Mouse (Mus musculus): ENCODE data around the gene Zbtb2. TPM values are rescaled to one million over a fixed set of nuclear protein-coding genes. Genes with fewer than 3 reads are reported as not detected.
A peak's percentile ranks its signal among the peaks of the same experiment; 100 is the strongest.

Gene Zbtb2
- polyA plus RNA-seq, 1 experiment from 2014 or later = 16.9 TPM

- no peak overlapping the region for H3K27ac ChIP-seq (replicated peaks)
- ATAC-seq (ENCODE audit: low read depth) = no peak
- 91% methylated on average over 38 of the region's 38 CpGs for WGBS
- H3K4me2 ChIP-seq = no peak overlapping the region
- no peak overlapping the region for H3K4me3 ChIP-seq
- peaks cover 61% of the 10 kb centered on the region for H3K36me3 ChIP-seq
- H3K4me1 ChIP-seq (replicated peaks) = no peaks in the 10 kb centered on the region
- no peaks in the 10 kb centered on the region for H3K27me3 ChIP-seq
- H3K9ac ChIP-seq = no peak overlapping the region
- no peaks in the 10 kb centered on the region for H3K9me3 ChIP-seq
These were observed 33.3 kb downstream of the Zbtb2 start for GRCm38 (mm10) chr10:4354371-4355260.

- WGBS = 97% methylated on average over 14 of the region's 14 CpGs
- Histone ChIP-seq H3K27ac (replicated peaks) (no peak overlapping the region), H3K9ac (no peak overlapping the region), H3K4me3 (no peak overlapping the region), H3K9me3 (no peaks in the 10 kb centered on the region), H3K27me3 (no peaks in the 10 kb centered on the region), H3K4me1 (replicated peaks) (peaks cover 7% of the 10 kb centered on the region), H3K36me3 (no peaks in the 10 kb centered on the region), H3K4me2 (no peak overlapping the region)
- ATAC-seq (ENCODE audit: low read depth) = 0 out of 2 replicates have a peak, but pooled peaks have one; percentile 9
These were observed 40.3 kb downstream of the Zbtb2 start for GRCm38 (mm10) chr10:4347591-4347990.

GRCm38 (mm10) chr10:4347136-4347492, 40.8 kb downstream of the Zbtb2 start:
- Histone ChIP-seq H3K27ac (replicated peaks) (no peak overlapping the region), H3K4me3 (0 out of 2 replicates have a peak overlapping the region, but pooled peaks have one; percentile 30), H3K36me3 (no peaks in the 10 kb centered on the region), H3K4me1 (replicated peaks) (peaks cover 7% of the 10 kb centered on the region), H3K27me3 (no peaks in the 10 kb centered on the region), H3K9me3 (no peaks in the 10 kb centered on the region), H3K4me2 (peak overlapping the region; percentile 55), H3K9ac (0 out of 2 replicates have a peak overlapping the region, but pooled peaks have one; percentile 55)
- peak; percentile 38 for ATAC-seq (ENCODE audit: low read depth)
- WGBS = 74% methylated on average over 4 of the region's 4 CpGs

GRCm38 (mm10) chr10:4346489-4347135, 41.3 kb downstream of the Zbtb2 start:
- peak overlapping the region; percentile 30 for H3K4me3 ChIP-seq
- 6% methylated on average over 28 of the region's 28 CpGs for WGBS
- H3K9ac ChIP-seq = peak overlapping the region; percentile 55; the same call in 1 of the 2 replicates

GRCm38 (mm10) chr10:4341430-4341829, 46.5 kb downstream of the Zbtb2 start:
- H3K27ac ChIP-seq (replicated peaks) = no peak overlapping the region
- no peaks in the 10 kb centered on the region for H3K9me3 ChIP-seq
- no peaks in the 10 kb centered on the region; the same call in 1 of the 2 replicates for H3K4me1 ChIP-seq (replicated peaks)
- H3K4me2 ChIP-seq = no peak overlapping the region
- no peaks in the 10 kb centered on the region for H3K36me3 ChIP-seq
- H3K4me3 ChIP-seq = no peak overlapping the region
- H3K9ac ChIP-seq = no peak overlapping the region
- H3K27me3 ChIP-seq = no peaks in the 10 kb centered on the region
- WGBS = 16% methylated on average over 2 of the region's 2 CpGs
- no peak for ATAC-seq (ENCODE audit: low read depth)

More at GRCm38 (mm10) chr10:4346489-4347135, 41.3 kb downstream of the Zbtb2 start:
- Histone ChIP-seq H3K9me3 (no peaks in the 10 kb centered on the region), H3K4me2 (peak overlapping the region; percentile 55), H3K27me3 (no peaks in the 10 kb centered on the region), H3K27ac (replicated peaks) (no peak overlapping the region), H3K36me3 (no peaks in the 10 kb centered on the region), H3K4me1 (replicated peaks) (peaks cover 7% of the 10 kb centered on the region)
- ATAC-seq (ENCODE audit: low read depth) = peak; percentile 80

- Histone ChIP-seq H3K4me2 (0 out of 2 replicates have a peak overlapping the region, but pooled peaks have one; percentile 5), H3K4me3 (no peak overlapping the region), H3K9me3 (no peaks in the 10 kb centered on the region), H3K27ac (replicated peaks) (no peak overlapping the region), H3K27me3 (no peaks in the 10 kb centered on the region), H3K4me1 (replicated peaks) (peaks cover 10% of the 10 kb centered on the region), H3K36me3 (no peaks in the 10 kb centered on the region), H3K9ac (no peak overlapping the region)
- WGBS = 68% methylated on average over 15 of the region's 15 CpGs
- no peak for ATAC-seq (ENCODE audit: low read depth)
These were observed 48.9 kb downstream of the Zbtb2 start for GRCm38 (mm10) chr10:4338863-4339461.

- peak; percentile 75 for ATAC-seq (ENCODE audit: low read depth)
- Histone ChIP-seq H3K9me3 (no peaks in the 10 kb centered on the region), H3K27ac (replicated peaks) (peak overlapping the region; percentile 47; the same call in 1 of the 2 replicates), H3K27me3 (no peaks in the 10 kb centered on the region), H3K4me2 (peak overlapping the region; percentile 59), H3K36me3 (no peaks in the 10 kb centered on the region), H3K4me1 (replicated peaks) (peaks cover 29% of the 10 kb centered on the region), H3K9ac (peak overlapping the region; percentile 61), H3K4me3 (peak overlapping the region; percentile 35)
- 9% methylated on average over 27 of the region's 27 CpGs for WGBS
These were observed 53.7 kb downstream of the Zbtb2 start for GRCm38 (mm10) chr10:4334039-4334683.

GRCm38 (mm10) chr10:4333319-4333718, 54.6 kb downstream of the Zbtb2 start:
- H3K27me3 ChIP-seq = no peaks in the 10 kb centered on the region
- H3K27ac ChIP-seq (replicated peaks) = peak overlapping the region; percentile 50
- H3K4me1 ChIP-seq (replicated peaks) = peaks cover 29% of the 10 kb centered on the region
- peak overlapping the region; percentile 59 for H3K4me2 ChIP-seq
- H3K9me3 ChIP-seq = no peaks in the 10 kb centered on the region
- H3K36me3 ChIP-seq = no peaks in the 10 kb centered on the region
- H3K9ac ChIP-seq = no peak overlapping the region
- peak; percentile 38; the same call in 1 of the 2 replicates for ATAC-seq (ENCODE audit: low read depth)
- WGBS = 7% methylated on average over 8 of the region's 8 CpGs
- H3K4me3 ChIP-seq = no peak overlapping the region

GRCm38 (mm10) chr10:4332228-4332979, 55.5 kb downstream of the Zbtb2 start:
- 0 out of 2 replicates have a peak, but pooled peaks have one; percentile 25 for ATAC-seq (ENCODE audit: low read depth)
- no peak overlapping the region for H3K4me2 ChIP-seq
- 19% methylated on average over 7 of the region's 7 CpGs for WGBS

GRCm38 (mm10) chr10:4327716-4328115, 60.2 kb downstream of the Zbtb2 start:
- WGBS = 77% methylated on average over 1 of the region's 1 CpGs
- no peak for ATAC-seq (ENCODE audit: low read depth)
- no peak overlapping the region for H3K9ac ChIP-seq

More at GRCm38 (mm10) chr10:4332228-4332979, 55.5 kb downstream of the Zbtb2 start:
- Histone ChIP-seq H3K27ac (replicated peaks) (peak overlapping the region; percentile 50; the same call in 1 of the 2 replicates), H3K4me3 (no peak overlapping the region), H3K27me3 (no peaks in the 10 kb centered on the region), H3K36me3 (no peaks in the 10 kb centered on the region), H3K9ac (no peak overlapping the region), H3K9me3 (no peaks in the 10 kb centered on the region), H3K4me1 (replicated peaks) (peaks cover 29% of the 10 kb centered on the region)

GRCm38 (mm10) chr10:4325562-4325961, 62.3 kb downstream of the Zbtb2 start:
- Histone ChIP-seq H3K27me3 (no peaks in the 10 kb centered on the region), H3K27ac (replicated peaks) (peak overlapping the region; percentile 6; the same call in 1 of the 2 replicates), H3K36me3 (no peaks in the 10 kb centered on the region), H3K9ac (no peak overlapping the region), H3K4me1 (replicated peaks) (peaks cover 25% of the 10 kb centered on the region), H3K4me2 (no peak overlapping the region), H3K9me3 (no peaks in the 10 kb centered on the region), H3K4me3 (no peak overlapping the region)
- ATAC-seq (ENCODE audit: low read depth) = no peak
- 54% methylated on average over 5 of the region's 5 CpGs for WGBS

More at GRCm38 (mm10) chr10:4327716-4328115, 60.2 kb downstream of the Zbtb2 start:
- Histone ChIP-seq H3K27me3 (no peaks in the 10 kb centered on the region), H3K4me2 (no peak overlapping the region), H3K9me3 (no peaks in the 10 kb centered on the region), H3K36me3 (no peaks in the 10 kb centered on the region), H3K27ac (replicated peaks) (no peak overlapping the region), H3K4me3 (no peak overlapping the region), H3K4me1 (replicated peaks) (peaks cover 19% of the 10 kb centered on the region)

All from neural tube, embryonic 13.5 days (tissue).